Mouse (Mus musculus) stomach, postnatal 0 days (tissue): ENCODE results near the gene Eif2d. TPM values are rescaled to one million over a fixed set of nuclear protein-coding genes. Genes with fewer than 3 reads are reported as not detected.
A peak's percentile ranks its signal among the peaks of the same experiment; 100 is the strongest.

Source experiments
- ATAC-seq: fragments of 200-750 bp; cut with Nextera tagmentation; 2 replicates; pipeline ENCODE4 v1.8.0; 2017; ENCODE audit not compliant: low FRiP score, low TSS enrichment
- DNase-seq: peaks from one replicate; pipeline ENCODE4 v3.0.0-alpha.2; 2016; ENCODE audit warnings: low spot score
- H3K27ac ChIP-seq: fragments of 300-500 bp; sonication (generic); replicated peaks from 2 replicates; pipeline ENCODE4 v1.5.1; 2014; ENCODE audit warnings: mild to moderate bottlenecking, control low read depth
- H3K27me3 ChIP-seq: fragments of 300-500 bp; sonication (generic); 2 replicates; pipeline ENCODE4 v1.6.1; 2014; ENCODE audit warnings: low read length; ENCODE audit not compliant: control insufficient read depth, insufficient read depth
- H3K36me3 ChIP-seq: fragments of 300-500 bp; sonication (generic); 2 replicates; pipeline ENCODE4 v1.6.1; 2014; ENCODE audit warnings: low read length, mixed read lengths; ENCODE audit not compliant: control insufficient read depth, insufficient read depth
- H3K4me1 ChIP-seq: fragments of 300-500 bp; sonication (generic); replicated peaks from 2 replicates; pipeline ENCODE4 v1.6.1; 2014; ENCODE audit warnings: antibody characterized with exemption; ENCODE audit not compliant: control insufficient read depth, insufficient read depth
- H3K4me2 ChIP-seq: fragments of 300-500 bp; sonication (generic); replicated peaks from 2 replicates; pipeline ENCODE4 v1.6.1; 2014; ENCODE audit warnings: low read depth, mild to moderate bottlenecking, control low read depth, moderate library complexity
- H3K4me3 ChIP-seq: fragments of 300-500 bp; sonication (generic); 2 replicates; pipeline ENCODE4 v1.5.1; 2014; ENCODE audit warnings: low read depth, low read length, control low read depth
- H3K9ac ChIP-seq: fragments of 300-500 bp; sonication (generic); 2 replicates; pipeline ENCODE4 v1.6.1; 2014; ENCODE audit warnings: mild to moderate bottlenecking, low read length, control low read depth, mixed read lengths
- H3K9me3 ChIP-seq: fragments of 300-500 bp; sonication (generic); 2 replicates; pipeline ENCODE4 v1.6.1; 2016; ENCODE audit warnings: low read length; ENCODE audit not compliant: control insufficient read depth
- CTCF ChIP-seq: IDR thresholded peaks from 2 replicates; pipeline ENCODE4 v1.5.1; 2016; ENCODE audit warnings: antibody characterized with exemption, low read depth, mild to moderate bottlenecking, moderate library complexity
- EP300 ChIP-seq: optimal IDR thresholded peaks from 2 replicates; pipeline ENCODE3; 2016; ENCODE audit warnings: antibody characterized with exemption
- WGBS: fragments of 180-500 bp; shearing (Covaris S2); extraction: QIAGEN DNeasy Blood & Tissue Kit; methylation state at CpG from one replicate; pipeline ENCODE4 v1.1.7; 2014; 5-methylcytosine and 5-hydroxymethylcytosine counted together
- polyA plus RNA-seq: library from polyadenylated mRNA; unstranded; fragments of >200 nt; fragmentation: Nextera tagmentation; extraction: Ambion mirVana; gene quantifications from 2 replicates; pipeline ENCODE4 v1.2.1, GENCODE M21; 2015

Gene Eif2d
- polyA plus RNA-seq, 1 experiment from 2014 or later, result 36.3 TPM

DNA sequence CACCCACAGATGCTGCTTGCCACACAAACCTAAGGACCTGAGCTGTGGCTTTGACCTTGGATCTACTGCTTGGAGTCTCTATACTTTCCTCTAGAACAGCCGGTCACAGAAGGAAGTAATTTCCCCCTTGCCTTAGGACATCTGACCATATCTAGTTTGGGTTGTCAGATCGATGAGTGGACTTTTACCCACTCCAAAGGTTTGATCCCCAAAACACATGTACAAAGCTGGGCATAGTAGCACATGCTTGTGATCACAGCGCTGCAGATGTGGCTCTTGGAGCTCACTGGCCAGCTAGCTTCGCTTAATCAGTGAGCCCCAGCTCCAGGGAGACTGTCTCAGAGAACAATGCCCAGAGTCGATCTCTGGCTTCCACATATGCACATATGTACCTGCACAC is 55.1 kb downstream of the Eif2d start:
- Histone ChIP-seq H3K4me2 (no peak overlapping the region), H3K36me3 (no peaks in the 10 kb centered on the region), H3K4me3 (no peak overlapping the region), H3K4me1 (no peaks in the 10 kb centered on the region), H3K27ac (no peak overlapping the region), H3K9ac (no peak overlapping the region), H3K27me3 (no peaks in the 10 kb centered on the region), H3K9me3 (no peaks in the 10 kb centered on the region)
- ATAC-seq (no peak), DNase-seq (no peak)
- 88% methylated on average over 5 of the region's 5 CpGs for WGBS
- TF ChIP-seq EP300, result no peak
- TF ChIP-seq CTCF, result no peak

DNA sequence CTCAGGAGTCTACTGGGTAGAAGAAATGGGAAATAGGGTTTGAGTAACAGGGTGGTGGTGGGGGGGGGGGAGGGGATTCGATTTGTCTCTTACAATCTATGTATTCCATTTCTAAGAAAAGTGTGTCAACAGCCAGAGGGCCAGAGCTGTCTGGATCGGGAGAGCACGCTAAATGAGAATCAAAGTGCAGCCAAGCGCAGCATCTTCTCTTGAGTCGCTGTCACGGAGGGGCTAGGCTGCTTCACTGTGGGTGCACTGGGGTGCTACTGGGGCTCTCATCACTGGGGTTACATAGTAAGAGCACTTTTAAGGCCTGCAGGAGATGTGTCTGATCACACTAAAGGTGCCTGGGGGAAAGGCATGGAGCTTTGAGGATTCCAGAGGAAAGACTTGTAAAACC is 55.8 kb downstream of the Eif2d start:
- Histone ChIP-seq H3K36me3 (no peaks in the 10 kb centered on the region), H3K4me2 (no peak overlapping the region), H3K9me3 (no peaks in the 10 kb centered on the region), H3K4me1 (no peaks in the 10 kb centered on the region), H3K4me3 (no peak overlapping the region), H3K9ac (no peak overlapping the region), H3K27ac (no peak overlapping the region), H3K27me3 (no peaks in the 10 kb centered on the region)
- no peak for DNase-seq
- TF ChIP-seq CTCF (no peak), EP300 (no peak)
- 89% methylated on average over 6 of the region's 6 CpGs for WGBS
- no peak for ATAC-seq

DNA sequence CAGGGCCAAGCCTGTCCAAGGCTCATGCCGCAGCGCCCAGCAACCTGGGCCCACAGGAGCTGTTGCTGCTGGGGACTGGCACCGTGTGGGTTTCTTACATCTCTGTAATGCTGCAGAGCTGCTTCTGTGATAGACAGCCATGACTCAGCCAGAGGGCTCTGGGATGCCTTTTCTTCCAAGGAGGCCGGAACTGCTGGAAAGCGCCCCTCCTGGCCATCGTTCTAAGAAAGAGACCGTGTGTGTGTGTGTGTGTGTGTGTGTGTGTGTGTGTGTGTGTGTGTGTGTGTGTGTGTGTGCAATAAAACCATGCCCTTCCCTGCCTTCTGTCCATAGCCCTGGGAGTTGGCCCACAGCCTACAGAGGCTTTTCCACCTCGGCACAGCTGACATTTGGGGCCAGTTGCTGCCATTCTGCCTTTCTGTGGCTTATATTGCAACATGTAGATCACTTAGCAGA is 57.0 kb downstream of the Eif2d start:
- no peak overlapping the region for H3K4me2 ChIP-seq
- 43% methylated on average over 8 of the region's 8 CpGs for WGBS
- ATAC-seq, result peak; percentile 39; the same call in 1 of the 2 replicates
- no peaks in the 10 kb centered on the region for H3K36me3 ChIP-seq
- H3K9me3 ChIP-seq, result no peaks in the 10 kb centered on the region
- peak; percentile 43; the same call in 1 of the 2 replicates for TF ChIP-seq CTCF
- no peak for TF ChIP-seq EP300
- H3K4me3 ChIP-seq, result no peak overlapping the region
- H3K9ac ChIP-seq, result no peak overlapping the region
- no peaks in the 10 kb centered on the region for H3K27me3 ChIP-seq
- DNase-seq, result peak; percentile 24
- peaks cover 4% of the 10 kb centered on the region; the same call in 1 of the 2 replicates for H3K4me1 ChIP-seq
- peak overlapping the region; percentile 40; the same call in 1 of the 2 replicates for H3K27ac ChIP-seq

DNA sequence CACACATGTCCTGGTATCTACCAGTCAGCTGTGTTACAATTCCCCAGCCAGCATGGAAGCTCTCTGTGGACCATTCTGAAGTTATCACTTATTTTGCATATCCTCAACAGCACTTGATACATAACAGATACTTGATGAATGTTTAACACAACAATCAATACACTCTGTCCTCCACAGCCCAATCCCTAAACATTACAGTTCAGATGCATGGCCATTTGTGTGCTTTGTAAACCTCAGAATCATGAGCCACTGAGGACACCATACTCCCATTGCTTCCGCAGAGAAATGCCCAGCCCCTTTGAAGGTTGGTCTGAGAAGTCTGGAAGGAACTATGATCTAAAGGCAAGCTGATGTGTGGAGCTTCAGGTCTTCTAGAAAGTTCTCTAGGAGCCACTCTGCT is 58.7 kb downstream of the Eif2d start:
- no peak for ATAC-seq
- Histone ChIP-seq H3K4me2 (no peak overlapping the region), H3K9ac (no peak overlapping the region), H3K27ac (no peak overlapping the region), H3K4me1 (peaks cover 4% of the 10 kb centered on the region; the same call in 1 of the 2 replicates), H3K9me3 (no peaks in the 10 kb centered on the region), H3K36me3 (no peaks in the 10 kb centered on the region), H3K27me3 (no peaks in the 10 kb centered on the region), H3K4me3 (no peak overlapping the region)
- WGBS, result 93% methylated on average over 1 of the region's 1 CpGs
- DNase-seq, result no peak
- no peak for TF ChIP-seq EP300
- TF ChIP-seq CTCF, result no peak

DNA sequence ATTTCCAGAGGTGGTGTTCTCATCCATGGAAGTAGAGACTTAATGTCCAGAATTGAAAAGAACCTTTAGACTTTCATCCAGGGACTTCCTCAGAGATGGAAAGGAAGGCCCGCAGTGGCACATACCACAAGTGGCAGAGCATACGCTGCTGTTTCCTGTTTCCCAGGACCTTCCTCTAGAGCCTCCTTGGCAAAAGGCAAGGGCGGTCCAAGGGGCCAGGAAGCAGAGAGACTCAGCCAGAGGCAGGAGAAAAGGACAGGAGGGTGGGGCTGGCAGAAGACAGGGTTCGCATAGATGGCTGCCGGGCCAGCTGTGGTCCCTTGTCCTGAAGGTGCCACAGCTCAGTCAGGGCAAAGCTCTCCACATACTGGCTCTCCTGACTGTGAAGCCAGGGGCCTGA is 60.0 kb downstream of the Eif2d start:
- Histone ChIP-seq H3K9ac (no peak overlapping the region), H3K27me3 (no peaks in the 10 kb centered on the region), H3K36me3 (no peaks in the 10 kb centered on the region), H3K4me1 (peaks cover 4% of the 10 kb centered on the region; the same call in 1 of the 2 replicates), H3K9me3 (no peaks in the 10 kb centered on the region), H3K4me2 (no peak overlapping the region), H3K27ac (no peak overlapping the region), H3K4me3 (no peak overlapping the region)
- WGBS, result 48% methylated on average over 5 of the region's 5 CpGs
- TF ChIP-seq CTCF (no peak), EP300 (no peak)
- no peak for ATAC-seq
- no peak for DNase-seq

DNA sequence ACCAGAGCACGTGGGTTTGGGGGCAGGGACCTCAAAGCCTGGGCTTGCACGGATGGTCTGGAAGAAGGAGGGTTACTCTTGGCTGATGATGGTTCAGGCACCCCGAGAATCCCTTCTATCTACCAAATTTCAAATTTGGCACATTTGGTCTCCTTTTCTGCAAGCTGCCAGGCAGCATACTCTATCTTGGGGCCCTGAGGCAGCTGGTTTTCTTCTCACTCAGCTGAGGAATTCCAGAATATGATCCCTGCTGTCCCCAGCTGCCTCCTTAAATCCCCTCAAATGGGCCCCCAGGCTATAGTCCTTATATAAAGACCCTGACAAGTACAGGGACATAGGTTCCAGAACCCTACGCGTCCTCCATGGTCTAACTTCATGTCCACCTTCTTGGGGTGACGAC is 60.4 kb downstream of the Eif2d start:
- no peak for DNase-seq
- H3K9ac ChIP-seq, result no peak overlapping the region
- H3K27ac ChIP-seq, result no peak overlapping the region
- H3K27me3 ChIP-seq, result no peaks in the 10 kb centered on the region
- H3K4me2 ChIP-seq, result no peak overlapping the region
- TF ChIP-seq CTCF (no peak), EP300 (no peak)
- peaks cover 4% of the 10 kb centered on the region; the same call in 1 of the 2 replicates for H3K4me1 ChIP-seq
- H3K4me3 ChIP-seq, result no peak overlapping the region
- no peak for ATAC-seq
- WGBS, result 50% methylated on average over 6 of the region's 6 CpGs
- no peaks in the 10 kb centered on the region for H3K9me3 ChIP-seq
- no peaks in the 10 kb centered on the region for H3K36me3 ChIP-seq
